Mouse (Mus musculus) fat pad, adult 2 months (tissue): ENCODE measurements around the gene Ube2h.

Experiments
- DNase-seq: peaks from one replicate; pipeline ENCODE4 v3.0.0-alpha.2; 2011; ENCODE audit warnings: low read depth, low spot score; ENCODE audit errors: extremely low read depth

Gene Ube2h

DNA sequence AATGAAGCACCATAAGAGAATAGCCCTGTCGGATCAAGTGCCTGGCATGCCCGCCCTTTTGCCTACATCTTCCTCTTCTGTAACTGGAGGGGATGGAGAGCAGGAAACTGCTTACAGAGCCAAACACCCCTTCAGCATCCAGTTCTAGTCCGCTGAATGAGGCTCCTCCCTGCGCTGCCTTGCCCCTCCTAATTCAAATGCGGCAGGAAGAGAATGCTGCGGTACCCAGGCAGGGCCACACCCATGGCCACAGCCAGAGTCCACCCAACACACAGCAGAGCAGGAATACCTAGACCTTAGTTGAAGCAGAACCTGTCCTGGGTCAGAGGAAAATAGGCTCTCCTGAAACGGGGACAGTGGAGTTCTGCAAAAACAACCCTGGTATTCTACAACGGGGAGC lies 133.1 kb downstream of the Ube2h start:
- no peak for DNase-seq

DNA sequence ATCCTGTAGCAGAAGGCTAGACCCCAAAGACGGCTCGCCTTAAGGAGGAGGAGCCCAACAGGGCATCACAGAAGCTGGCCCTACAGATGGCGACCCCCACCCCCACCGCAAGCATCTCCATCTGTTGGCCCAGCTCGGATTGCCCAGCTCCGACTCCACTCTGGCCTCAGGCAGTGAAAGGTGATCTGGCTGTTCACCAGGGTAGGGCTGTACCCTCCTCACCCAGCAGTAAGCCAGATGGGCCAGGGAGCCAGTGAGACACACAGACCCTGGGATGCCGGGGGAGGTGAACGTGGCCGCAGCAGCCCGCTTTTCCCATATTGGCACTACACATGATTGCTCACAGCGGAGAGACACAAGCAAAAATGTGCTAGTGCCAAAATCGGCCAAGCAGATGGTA lies 135.2 kb downstream of the Ube2h start:
- DNase-seq: no peak

DNA sequence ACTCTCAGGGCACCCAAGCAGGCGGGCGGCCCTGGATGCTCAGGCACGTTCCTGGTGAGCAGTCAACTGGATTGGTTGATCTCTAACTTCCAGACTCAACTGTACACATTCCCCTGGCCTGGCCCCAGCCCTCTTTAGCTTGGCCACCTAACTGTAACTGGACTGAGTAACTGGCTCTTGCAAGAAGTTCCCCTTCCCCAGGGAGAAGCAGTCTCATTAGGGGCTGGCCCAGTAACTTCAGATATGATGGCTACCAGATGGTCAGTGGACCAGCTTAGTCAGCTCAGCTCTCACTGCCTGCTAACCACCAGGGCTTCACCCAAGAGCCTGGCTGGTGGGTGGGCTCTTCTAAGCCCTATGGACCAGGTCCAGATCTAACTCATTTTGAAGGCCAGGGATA lies 136.1 kb downstream of the Ube2h start:
- DNase-seq: no peak

DNA sequence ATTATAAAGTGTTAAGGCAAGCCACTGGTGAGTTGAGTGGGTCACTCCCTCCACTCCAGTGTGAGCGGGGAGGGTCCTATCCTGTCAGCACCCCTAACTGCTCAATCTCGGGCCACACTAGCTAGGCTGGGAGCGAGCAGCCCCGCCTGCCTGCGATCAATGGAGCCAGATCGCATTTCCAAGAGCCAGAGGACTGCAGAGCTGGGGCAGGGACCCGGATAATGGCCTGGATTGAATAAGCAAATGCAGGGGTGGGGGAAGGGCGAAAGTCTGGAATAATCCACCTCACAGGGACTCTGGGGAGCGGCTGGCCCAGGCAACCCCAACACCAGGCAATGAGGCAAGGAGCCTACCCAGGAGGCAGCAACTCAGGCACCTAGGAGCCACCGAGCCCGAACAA lies 137.1 kb downstream of the Ube2h start:
- DNase-seq: no peak

DNA sequence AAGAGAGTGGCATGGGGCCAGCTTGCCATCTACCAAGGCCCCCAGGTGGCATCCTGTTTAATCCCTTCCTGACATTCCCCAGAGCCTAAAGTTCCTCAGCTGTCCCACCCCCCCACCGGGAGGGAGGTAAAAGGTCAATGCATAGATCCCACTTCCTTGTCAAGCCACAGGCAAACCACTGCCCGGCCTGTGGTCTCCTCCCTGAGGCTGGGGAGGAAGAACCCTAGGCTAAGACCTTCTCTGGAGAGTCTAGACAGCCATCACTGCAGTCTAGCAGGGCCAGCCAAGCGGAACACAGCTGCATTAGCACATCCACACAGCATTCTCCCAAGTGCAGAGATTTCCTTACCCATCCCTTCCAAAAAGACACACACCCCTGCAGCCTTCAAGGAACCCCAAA lies 138.0 kb downstream of the Ube2h start:
- DNase-seq: no peak

DNA sequence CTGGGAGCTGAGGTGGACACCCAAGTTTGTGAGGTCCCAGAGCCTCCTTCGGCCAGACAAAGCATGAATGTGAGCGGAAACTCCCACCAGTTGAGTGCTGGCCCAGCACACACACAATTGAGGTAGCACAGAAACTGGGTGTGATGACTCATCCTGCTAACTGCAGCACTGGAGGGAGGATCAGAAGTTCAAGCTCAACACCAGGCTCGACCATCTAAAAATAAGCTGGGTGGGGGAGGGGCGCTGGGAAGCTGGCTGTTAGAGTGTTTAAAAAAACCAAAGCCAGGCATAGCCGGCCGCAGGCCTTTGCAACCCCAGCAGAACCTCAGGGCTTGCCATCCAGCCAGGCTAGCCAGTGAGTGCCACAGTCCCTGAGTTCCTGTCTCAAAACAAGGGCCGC lies 142.2 kb downstream of the Ube2h start:
- no peak for DNase-seq

DNA sequence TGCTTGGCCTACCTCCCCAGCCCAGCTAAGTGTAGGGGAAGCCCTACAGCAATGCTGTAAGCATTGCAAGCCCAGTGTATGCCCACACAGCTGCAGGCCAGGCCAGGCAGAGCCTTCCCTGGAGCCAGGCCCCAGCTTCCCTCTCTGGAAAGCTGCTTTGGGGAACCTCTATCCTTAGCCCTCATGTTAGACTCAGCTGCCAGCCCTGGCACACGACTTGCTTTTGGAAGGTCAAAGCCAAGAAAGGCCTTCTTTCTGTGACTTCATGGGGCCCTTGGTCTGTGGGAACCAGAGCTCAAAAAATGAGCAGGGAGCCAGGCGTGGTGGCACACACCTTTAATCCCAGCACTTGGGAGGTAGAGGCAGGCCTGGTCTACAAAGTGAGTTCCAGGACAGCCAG lies 142.7 kb downstream of the Ube2h start:
- no peak for DNase-seq
